Mouse (Mus musculus) right cerebral cortex, postnatal 4 days (tissue): ENCODE measurements around the gene Adgra3.

Experiments used
- DNase-seq: peaks from one replicate; pipeline ENCODE4 v3.0.0-alpha.2; 2022

Adgra3 gene

GRCm38 (mm10) chr5:50058421-50059286, at the start of gene Adgra3:
Gene Adgra3, minus strand, starts transcription at chr5:50059006.
- peak; percentile 56 for DNase-seq

DNA sequence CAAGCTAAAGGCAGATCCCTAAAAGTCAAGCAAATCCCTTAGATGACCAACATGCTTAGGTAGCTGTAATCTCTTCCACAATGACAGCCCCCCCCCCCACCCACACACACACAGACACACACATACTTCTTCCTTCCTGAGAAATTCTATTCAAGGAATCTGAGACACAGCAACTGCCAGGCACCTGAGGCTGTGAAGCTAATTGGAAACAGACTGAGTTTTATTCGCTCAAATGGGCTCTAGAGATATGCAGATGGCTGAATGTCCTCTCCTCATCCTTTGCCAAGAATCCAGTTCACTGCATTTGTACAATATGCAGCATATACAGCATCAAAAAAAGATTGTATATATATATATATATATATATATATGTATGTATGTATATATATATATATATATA, 24.6 kb upstream of the Adgra3 start:
- DNase-seq = no peak

- no peak for DNase-seq
These were observed 15.4 kb upstream of the Adgra3 start for GRCm38 (mm10) chr5:50074245-50074644.

GRCm38 (mm10) chr5:50064236-50064635, 5.4 kb upstream of the Adgra3 start:
- no peak for DNase-seq

DNA sequence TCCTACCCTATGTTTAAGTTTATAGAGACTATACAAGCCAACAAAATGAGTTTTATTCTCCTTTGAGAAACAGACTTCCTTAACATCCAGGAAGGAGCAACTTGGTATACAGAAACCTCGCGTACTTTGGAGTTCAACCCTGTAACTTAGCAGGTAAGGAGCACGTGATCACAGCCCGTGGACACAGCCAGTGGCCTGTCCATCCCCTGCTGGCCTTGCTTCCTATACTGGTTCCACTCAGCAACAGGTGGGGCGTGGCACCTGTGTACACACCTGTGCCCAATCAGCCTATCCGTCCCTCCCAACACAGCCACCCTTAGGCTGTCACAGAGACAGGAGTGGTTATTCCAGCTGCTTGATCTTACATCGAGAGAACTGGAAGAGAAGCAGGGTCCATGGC, 780 bp upstream of the Adgra3 start:
- DNase-seq = no peak

GRCm38 (mm10) chr5:50057612-50058420, 990 bp downstream of the Adgra3 start:
- no peak for DNase-seq

DNA sequence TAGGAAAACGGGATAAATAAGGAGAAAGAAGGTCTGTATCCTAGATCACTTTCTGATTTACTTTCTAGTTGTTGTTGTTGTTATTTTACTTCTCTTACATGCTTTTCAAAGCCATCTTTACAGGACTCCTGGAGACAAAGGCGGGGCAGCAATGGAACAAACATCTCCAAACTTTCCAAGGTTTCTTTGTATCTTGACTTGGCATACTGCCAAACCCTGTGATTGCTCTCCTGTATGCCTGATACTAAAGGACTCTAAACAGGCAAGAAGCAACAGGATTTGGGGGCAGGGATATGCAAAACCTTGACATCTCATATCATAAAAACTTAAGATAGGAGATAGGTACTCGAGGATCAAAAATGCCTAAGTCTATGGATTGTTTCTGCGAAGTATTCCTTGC, 6.3 kb downstream of the Adgra3 start:
- DNase-seq = no peak

DNA sequence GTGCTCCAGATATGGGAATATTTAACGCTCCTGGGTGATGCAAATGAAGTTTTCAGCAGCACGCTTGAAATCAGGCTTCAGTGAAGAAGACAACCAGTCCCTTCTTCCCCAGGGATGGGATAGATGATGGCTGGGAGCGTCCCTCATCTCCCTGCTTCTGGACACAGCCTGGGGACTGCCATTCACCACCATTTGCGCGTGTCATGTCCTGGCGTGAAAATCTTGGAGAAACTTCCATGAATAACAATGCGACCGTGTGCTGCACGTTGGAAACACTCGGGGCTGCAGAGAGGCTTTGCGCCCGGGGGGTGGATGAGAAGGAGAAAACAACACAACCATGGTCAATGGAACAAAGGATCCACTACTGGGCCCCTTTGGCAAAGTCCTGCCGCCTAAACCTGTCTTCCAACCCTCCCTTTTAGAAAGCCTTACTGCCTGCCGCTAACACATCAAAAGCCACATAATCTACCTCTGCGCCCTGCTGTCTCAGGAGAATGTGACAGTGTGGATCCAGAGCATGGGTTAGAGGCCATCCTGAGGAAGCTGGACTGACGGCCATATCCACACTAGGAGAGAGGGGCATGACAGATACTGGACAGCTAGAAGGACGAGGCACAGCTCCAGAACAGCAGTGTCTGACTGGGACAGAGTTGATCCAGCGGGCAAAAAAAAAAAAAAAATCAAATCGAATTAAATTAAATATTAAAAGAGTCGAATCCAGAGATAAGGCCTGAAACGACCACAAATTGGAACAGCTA, 8.0 kb downstream of the Adgra3 start:
- DNase-seq = no peak

- no peak for DNase-seq
These were observed 8.8 kb downstream of the Adgra3 start for GRCm38 (mm10) chr5:50050037-50050436.

GRCm38 (mm10) chr5:50049506-50049905, 9.3 kb downstream of the Adgra3 start:
- no peak for DNase-seq

- DNase-seq = no peak
These were observed 9.8 kb downstream of the Adgra3 start for GRCm38 (mm10) chr5:50048960-50049359.

- DNase-seq = no peak
These were observed 10.4 kb downstream of the Adgra3 start for GRCm38 (mm10) chr5:50048271-50048851.

- no peak for DNase-seq
These were observed 13.6 kb downstream of the Adgra3 start for GRCm38 (mm10) chr5:50045180-50045579.

- DNase-seq = no peak
These were observed 15.1 kb downstream of the Adgra3 start for GRCm38 (mm10) chr5:50043677-50044076.

- no peak for DNase-seq
These were observed 16.4 kb downstream of the Adgra3 start for GRCm38 (mm10) chr5:50042274-50042943.

DNA sequence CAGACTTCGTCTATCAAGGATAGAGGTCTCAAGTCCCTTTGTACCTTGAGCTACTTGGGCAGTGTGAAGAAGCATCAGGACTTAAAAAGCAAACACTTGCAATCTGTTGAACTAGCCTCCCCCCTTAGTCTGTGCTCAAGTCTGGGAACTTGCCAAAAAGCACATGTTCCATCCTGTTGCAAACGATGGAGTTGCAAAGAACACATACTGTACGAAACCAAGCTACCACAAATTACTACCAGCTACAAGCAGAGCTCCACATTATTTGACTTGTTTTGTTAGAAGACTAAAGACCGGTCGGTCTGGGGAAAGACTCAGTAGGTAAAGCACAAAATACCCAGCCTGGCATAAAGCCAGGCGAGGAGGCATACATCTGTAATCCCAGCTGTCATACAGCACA, 19.3 kb downstream of the Adgra3 start:
- no peak for DNase-seq

GRCm38 (mm10) chr5:50037666-50038065, 21.1 kb downstream of the Adgra3 start:
- DNase-seq = no peak

DNA sequence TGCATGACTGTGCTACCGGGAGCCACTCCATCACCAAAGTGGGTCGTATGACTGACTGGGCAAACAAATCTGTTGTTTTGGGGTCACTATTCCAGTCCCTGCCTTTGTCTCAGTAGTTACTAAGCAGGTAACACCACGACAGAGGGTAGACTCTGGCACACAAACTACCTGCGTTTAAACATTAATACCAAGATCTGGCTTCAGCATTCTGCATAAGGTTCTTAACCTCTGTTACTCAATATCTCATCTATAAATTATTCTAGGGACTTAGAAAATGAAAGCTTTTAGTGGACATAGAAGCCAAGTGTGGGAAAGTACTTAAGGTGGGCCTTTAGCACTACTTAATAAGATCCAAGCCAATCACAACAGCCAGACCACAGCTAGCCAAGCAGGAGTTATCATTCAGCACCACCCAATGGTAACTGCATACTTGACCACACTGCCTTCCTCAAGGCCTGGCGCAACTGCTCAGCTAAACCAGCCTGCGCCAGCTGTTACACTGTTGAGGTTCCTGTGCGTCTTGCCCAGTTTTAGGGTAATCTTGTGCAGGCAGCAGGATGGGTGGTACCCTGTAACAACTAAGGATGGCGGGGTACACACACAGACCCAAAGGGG, 23.8 kb downstream of the Adgra3 start:
- no peak for DNase-seq

- DNase-seq = no peak
These were observed 24.6 kb downstream of the Adgra3 start for GRCm38 (mm10) chr5:50034231-50034630.

- no peak for DNase-seq
These were observed 25.1 kb downstream of the Adgra3 start for GRCm38 (mm10) chr5:50033660-50034059.

DNA sequence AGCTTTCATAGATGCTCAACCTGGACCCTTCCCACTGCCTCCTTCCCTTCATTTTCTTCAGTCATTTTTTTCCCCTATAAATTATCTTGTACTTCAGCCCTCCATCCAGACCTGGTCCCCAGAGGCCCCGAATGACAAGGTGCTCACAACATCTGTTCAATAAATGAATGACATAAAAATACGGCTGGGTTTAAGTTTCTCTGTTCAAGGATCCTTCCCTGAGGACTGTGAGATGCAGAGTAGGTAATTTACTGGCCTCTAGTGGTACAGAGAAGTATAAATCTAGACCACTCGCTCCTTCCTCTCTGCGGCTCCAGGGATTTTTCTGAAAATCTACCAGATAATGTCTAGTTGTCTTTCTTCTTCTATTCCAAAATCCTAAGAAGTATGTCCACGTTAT, 26.5 kb downstream of the Adgra3 start:
- no peak for DNase-seq

GRCm38 (mm10) chr5:50031763-50032272, 27.0 kb downstream of the Adgra3 start:
- DNase-seq = no peak
